In genomic region chr17:60509122-60509521, GRCm38 (mm10) we compare ENCODE assay signal across 29 mouse cellular contexts.
"Had no signal": no experiment of that assay in that cellular context is flagged by ENCODE, and none has a peak within 500 bp of the region (broad histone marks: within the 10 kb centered on the region; RNA-seq: fewer than 3 reads in every experiment).

No protein-coding gene starts in this region.

- H3K4me2 ChIP-seq: embryonic facial prominence, embryonic 12.5 days; embryonic facial prominence, embryonic 13.5 days; embryonic facial prominence, embryonic 15.5 days; forebrain, embryonic 12.5 days; forebrain, embryonic 13.5 days; forebrain, embryonic 15.5 days had no signal

- H3K4me3 ChIP-seq: embryonic facial prominence, embryonic 10.5 days; embryonic facial prominence, embryonic 12.5 days; embryonic facial prominence, embryonic 13.5 days; embryonic facial prominence, embryonic 15.5 days; erythroblast, embryonic 14.5 days; forebrain, embryonic 10.5 days; forebrain, embryonic 12.5 days; forebrain, embryonic 13.5 days; forebrain, embryonic 15.5 days; gastrocnemius, adult 2 months; heart, adult 2 months had no signal

- H3K9ac ChIP-seq: embryonic facial prominence, embryonic 12.5 days; embryonic facial prominence, embryonic 13.5 days; embryonic facial prominence, embryonic 15.5 days; forebrain, embryonic 12.5 days; forebrain, embryonic 13.5 days; forebrain, embryonic 15.5 days; forebrain, postnatal 0 days had no signal

- ATAC-seq: forebrain, embryonic 13.5 days; forebrain, embryonic 14.5 days; forebrain, embryonic 15.5 days; forebrain, embryonic 16.5 days; forebrain, postnatal 0 days had no signal

- H3K27ac ChIP-seq: embryonic facial prominence, embryonic 10.5 days; embryonic facial prominence, embryonic 12.5 days; embryonic facial prominence, embryonic 13.5 days; embryonic facial prominence, embryonic 15.5 days; forebrain, embryonic 10.5 days; forebrain, embryonic 12.5 days; forebrain, embryonic 13.5 days; forebrain, embryonic 15.5 days; gastrocnemius, adult 2 months; heart, adult 2 months had no signal

- DNase-seq: cerebellum, adult 2 months; cerebellum, adult 8-10 months; cerebellum, adult 9-10 months; cerebellum, adult 9-11 months; cerebellum, postnatal 10 days; cerebellum, postnatal 14 days; cerebellum, postnatal 25 days; cerebellum, postnatal 36 days; embryo, embryonic 11 days; forebrain, postnatal 0 days; gastrocnemius, adult 2 months; gastrocnemius, postnatal 10 days; gastrocnemius, postnatal 14 days; gastrocnemius, postnatal 25 days; gastrocnemius, postnatal 36 days; heart, adult 11 months; heart, adult 18-20 months; heart, adult 2 months had no signal

- H3K4me1 ChIP-seq: embryonic facial prominence, embryonic 10.5 days; embryonic facial prominence, embryonic 12.5 days; embryonic facial prominence, embryonic 13.5 days; embryonic facial prominence, embryonic 15.5 days; forebrain, embryonic 10.5 days; forebrain, embryonic 12.5 days; forebrain, embryonic 13.5 days; forebrain, embryonic 15.5 days had no signal

- H3K36me3 ChIP-seq: embryonic facial prominence, embryonic 10.5 days; embryonic facial prominence, embryonic 12.5 days; embryonic facial prominence, embryonic 13.5 days; embryonic facial prominence, embryonic 15.5 days; forebrain, embryonic 10.5 days; forebrain, embryonic 12.5 days; forebrain, embryonic 15.5 days had no signal

- H3K9me3 ChIP-seq: embryonic facial prominence, embryonic 10.5 days; embryonic facial prominence, embryonic 12.5 days; embryonic facial prominence, embryonic 13.5 days; embryonic facial prominence, embryonic 15.5 days; forebrain, embryonic 10.5 days; forebrain, embryonic 12.5 days; forebrain, embryonic 13.5 days; forebrain, embryonic 15.5 days had no signal

- H3K27me3 ChIP-seq: embryonic facial prominence, embryonic 12.5 days; embryonic facial prominence, embryonic 13.5 days; embryonic facial prominence, embryonic 15.5 days; forebrain, embryonic 12.5 days; forebrain, embryonic 13.5 days; forebrain, embryonic 15.5 days had no signal
